Mouse (Mus musculus) urinary bladder, postnatal 4 days (tissue): ENCODE results near the gene S100a3.

Experiments
- DNase-seq, 2 experiments: peaks; one replicate each; pipeline ENCODE4 v3.0.0; 2021 to 2022; ENCODE audit warnings: low spot score in 2 of 2

The S100a3 gene

GRCm38 (mm10) chr3:90601486-90602110 is 41.2 kb downstream of the S100a3 start, which contains the start of gene Gm42674:
Gene Gm42674, plus strand, starts transcription at chr3:90601904.
- no peak for DNase-seq

- no peak for DNase-seq
Observed at GRCm38 (mm10) chr3:90603623-90604022, 43.2 kb downstream of the S100a3 start, which contains the start of gene S100a4. Gene S100a4, plus strand, starts transcription at chr3:90603771.

GRCm38 (mm10) chr3:90604416-90604815 is 44.0 kb downstream of the S100a3 start:
- DNase-seq = peak; percentile 87 to 90

GRCm38 (mm10) chr3:90605049-90605448 is 44.7 kb downstream of the S100a3 start:
- DNase-seq = no peak

- no peak for DNase-seq
Observed at GRCm38 (mm10) chr3:90605736-90606135, 45.4 kb downstream of the S100a3 start.

GRCm38 (mm10) chr3:90606185-90606584 is 45.8 kb downstream of the S100a3 start:
- peak in 1 of 2 experiments; percentile 60 for DNase-seq

GRCm38 (mm10) chr3:90607361-90607760 is 47.0 kb downstream of the S100a3 start:
- DNase-seq = no peak

- DNase-seq = no peak
Observed at GRCm38 (mm10) chr3:90608223-90608622, 47.8 kb downstream of the S100a3 start, which contains the start of gene S100a5. Gene S100a5, plus strand, starts transcription at chr3:90608523.

GRCm38 (mm10) chr3:90609102-90609501 is 48.7 kb downstream of the S100a3 start:
- no peak for DNase-seq

- DNase-seq = no peak
Observed at GRCm38 (mm10) chr3:90611494-90611893, 51.1 kb downstream of the S100a3 start.

- no peak for DNase-seq
Observed at GRCm38 (mm10) chr3:90612061-90612460, 51.7 kb downstream of the S100a3 start.

- peak; percentile 80 to 85 for DNase-seq
Observed at GRCm38 (mm10) chr3:90612728-90613291, 52.4 kb downstream of the S100a3 start, which contains the start of gene S100a6. Gene S100a6, plus strand, starts transcription at chr3:90612882.

GRCm38 (mm10) chr3:90613461-90614147 is 53.2 kb downstream of the S100a3 start:
- DNase-seq = no peak

- DNase-seq = no peak
Observed at GRCm38 (mm10) chr3:90614148-90614530, 53.8 kb downstream of the S100a3 start.

- DNase-seq = no peak
Observed at GRCm38 (mm10) chr3:90614611-90615251, 54.4 kb downstream of the S100a3 start.

- DNase-seq = peak; percentile 74 to 79
Observed at GRCm38 (mm10) chr3:90615415-90615814, 55.0 kb downstream of the S100a3 start.

GRCm38 (mm10) chr3:90615911-90616310 is 55.5 kb downstream of the S100a3 start:
- no peak for DNase-seq

- DNase-seq = no peak
Observed at GRCm38 (mm10) chr3:90617586-90617985, 57.2 kb downstream of the S100a3 start.

- DNase-seq = no peak
Observed at GRCm38 (mm10) chr3:90621552-90621951, 61.2 kb downstream of the S100a3 start.

- peak; percentile 70 to 83 for DNase-seq
Observed at GRCm38 (mm10) chr3:90623435-90624071, 63.2 kb downstream of the S100a3 start.

- DNase-seq = no peak
Observed at GRCm38 (mm10) chr3:90625496-90625895, 65.1 kb downstream of the S100a3 start.
